Mouse (Mus musculus) gastrocnemius, postnatal 10 days (tissue): ENCODE measurements at regions not wholly inside any gene's neighbourhood (a gene's known extent, or its start where the extent isn't known, plus 50 kb on each side); places are given as distances from the start of the nearest gene placed in this dataset.

Source experiments
- DNase-seq: peaks from one replicate; pipeline ENCODE4 v3.0.0; 2021; ENCODE audit warnings: mixed read lengths

DNA sequence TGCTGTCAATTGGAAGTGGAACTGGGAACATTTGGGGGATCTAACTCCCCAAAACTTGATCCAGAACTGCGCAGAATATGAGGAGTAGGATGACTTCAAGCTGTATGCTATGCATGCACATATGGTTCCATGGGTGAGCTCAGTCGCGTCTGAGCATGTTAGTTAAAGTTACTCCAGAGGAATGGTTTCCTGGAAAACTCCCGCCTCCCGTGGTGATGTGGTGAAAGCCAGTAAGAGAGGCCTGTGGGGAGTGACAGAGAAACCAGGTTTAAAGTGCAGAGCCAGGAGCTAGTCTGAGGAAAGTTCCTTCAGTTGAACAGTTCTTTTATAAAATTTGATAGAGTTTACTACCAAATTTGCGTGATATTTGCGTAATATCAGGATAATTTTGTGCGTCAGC lies 73.1 kb upstream of the Haao start:
- DNase-seq, result no peak

DNA sequence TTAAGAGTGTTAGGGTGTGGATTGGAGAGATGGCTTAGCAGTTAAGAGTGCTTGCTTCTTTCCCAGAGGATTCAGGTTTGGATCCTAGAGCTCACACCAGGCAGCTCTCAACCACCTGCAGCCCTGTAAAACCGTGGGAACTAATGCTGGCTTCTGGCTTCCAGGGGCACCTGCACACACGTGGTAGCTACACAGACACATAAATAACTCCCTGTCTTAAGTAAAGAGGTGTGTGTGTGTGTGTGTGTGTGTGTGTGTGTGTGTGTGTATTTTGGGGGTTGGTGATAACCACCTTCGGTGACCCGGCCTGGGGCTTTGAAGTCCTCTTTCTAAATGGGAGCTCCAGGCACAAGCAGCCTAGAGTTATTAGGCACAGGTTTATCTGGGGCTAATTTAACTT lies 72.5 kb upstream of the Haao start:
- no peak for DNase-seq

DNA sequence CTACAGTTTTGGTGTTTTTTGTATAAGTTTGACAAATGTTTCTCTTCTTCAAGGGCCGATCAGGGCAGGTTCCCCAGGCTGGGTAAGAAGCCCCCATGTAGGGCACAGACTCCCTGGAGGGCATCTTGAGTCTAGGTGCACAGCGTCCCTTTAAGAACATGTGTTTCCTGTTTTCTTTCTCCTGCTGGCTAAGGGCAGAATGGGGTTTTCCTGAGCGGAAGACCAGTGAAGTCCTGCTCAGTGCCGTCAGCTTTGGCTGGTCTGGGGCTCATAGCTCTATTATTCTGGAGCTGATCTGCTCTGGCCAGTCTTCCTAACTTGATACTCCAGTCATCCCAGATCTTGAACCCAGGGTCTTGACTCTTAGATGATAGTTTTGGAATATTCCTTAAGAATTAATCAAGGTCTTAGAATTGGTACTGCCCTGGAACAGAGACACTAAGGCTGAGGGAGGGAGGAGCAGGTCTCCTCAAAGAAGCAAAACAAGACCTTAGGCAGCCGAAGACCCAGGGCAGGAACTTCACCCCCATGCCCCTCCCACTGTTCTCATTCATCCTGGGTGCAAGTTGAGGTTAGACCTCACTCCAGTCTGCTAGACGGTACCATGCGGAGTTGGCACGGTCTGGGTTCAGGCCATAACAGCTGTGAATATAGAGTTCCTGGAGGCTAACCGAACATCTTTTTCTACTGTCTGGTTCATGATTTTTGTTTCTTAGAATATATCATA lies 70.8 kb upstream of the Haao start:
- no peak for DNase-seq

DNA sequence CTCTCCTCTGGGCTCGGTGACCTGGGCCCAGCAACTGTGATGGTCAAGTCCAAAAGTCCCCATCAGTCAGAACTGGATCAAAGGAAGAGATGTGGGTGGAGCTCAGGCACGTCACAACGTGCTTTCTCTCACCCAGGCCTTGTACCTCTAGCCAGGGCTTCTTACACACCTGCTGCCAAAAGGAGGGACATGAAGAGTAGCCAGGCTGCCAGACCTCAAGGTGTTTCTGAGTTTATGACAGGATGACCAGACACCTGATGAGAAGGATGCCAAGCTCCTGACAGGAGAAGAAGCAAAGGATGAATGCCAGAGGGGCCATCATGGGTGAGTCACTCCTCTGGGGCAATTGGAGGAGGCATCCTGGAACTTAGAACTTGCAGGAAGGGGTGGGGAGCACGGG lies 70.0 kb upstream of the Haao start:
- DNase-seq, result no peak

DNA sequence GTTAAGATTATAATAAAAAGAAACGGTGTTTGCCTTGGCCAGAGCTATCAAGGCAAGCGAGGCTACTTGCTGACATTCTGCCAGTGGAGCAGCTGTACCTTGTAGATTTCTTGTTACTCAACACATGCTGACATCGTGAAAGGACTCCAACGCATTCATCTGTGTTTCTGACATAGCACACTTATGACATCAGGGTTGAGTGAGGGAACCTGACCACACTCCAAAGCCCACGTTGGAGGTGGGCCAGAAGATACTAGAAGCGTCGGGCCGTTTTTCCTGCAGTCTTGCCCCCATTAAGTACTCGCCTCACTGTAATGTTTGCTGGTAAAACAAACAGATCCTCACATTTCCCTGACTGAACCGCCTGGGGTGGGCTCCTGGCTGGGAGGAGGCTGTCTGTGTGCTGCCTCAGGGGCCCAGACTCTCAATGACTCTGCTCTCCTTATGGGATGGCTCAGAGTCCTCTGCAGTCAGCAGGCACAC lies 69.0 kb upstream of the Haao start:
- DNase-seq, result peak; percentile 38

DNA sequence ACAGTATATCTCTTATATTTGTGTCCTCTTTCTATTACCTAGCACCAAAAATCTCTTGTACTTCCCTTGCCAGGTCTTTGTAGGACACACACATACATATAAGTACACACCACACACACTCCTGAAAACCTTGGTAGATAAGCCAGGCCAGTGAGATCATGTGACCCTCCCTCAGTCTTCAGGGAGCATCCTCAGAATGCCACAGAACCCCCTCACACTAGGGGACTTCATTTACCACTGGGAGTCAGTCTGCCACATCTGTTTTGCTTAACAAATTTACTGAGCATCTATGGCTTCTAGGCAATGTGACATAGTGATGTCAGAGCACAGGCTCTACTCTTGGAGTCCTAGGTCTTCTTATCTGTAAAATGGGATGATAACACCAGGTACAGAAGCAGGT lies 67.3 kb upstream of the Haao start:
- DNase-seq, result no peak

DNA sequence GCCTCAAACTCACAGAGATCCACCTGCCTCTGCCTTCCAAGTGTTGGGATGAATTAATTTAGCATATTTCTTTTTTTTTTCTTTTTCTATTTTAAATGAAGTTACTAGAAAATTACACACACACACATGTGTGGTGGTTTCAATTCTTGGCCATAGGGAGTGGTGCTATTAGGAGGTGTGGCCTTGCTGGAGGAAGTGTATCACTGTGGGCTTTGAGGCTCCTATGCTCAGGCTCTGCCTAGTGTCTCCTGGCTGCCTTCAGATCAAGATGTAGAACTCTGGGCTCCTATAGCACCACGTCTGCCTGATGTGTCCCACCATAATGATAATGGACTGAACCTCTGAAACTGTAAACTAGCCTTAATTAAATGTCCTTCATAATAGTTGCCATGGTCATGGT lies 66.8 kb upstream of the Haao start:
- DNase-seq, result no peak

DNA sequence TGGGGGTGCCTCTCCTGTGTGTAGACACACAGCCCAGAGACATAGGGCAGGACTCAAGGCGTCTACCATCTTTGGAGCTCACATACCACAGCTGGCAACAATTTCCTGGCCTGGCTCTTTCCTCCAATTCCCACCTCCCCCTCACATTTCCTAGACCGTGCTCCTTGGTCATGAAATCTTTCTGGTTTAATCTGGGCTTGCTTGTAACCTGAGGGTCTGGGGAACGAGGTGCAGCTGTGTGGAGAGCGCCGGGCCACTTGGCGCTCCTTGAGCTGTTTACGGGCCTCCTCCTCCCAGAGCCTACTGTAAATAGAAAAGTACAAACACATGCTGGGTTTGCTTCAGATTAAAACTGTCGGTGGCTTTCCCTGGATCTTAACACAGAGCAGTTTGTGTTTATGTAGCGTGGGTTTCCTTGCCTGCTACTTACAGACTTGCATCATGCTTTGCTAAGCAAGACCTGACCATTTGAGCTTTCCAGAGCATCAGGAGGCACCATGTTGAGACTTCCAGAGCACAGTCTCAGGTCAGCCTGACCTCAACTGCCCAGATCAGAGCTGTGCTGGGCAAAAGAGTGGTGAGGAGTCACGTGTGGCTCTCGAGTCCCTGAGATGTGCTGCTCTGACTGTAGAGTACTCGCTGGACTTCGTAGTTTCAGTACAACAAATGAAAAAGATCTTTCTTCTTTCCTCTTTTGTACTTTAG lies 66.1 kb upstream of the Haao start:
- no peak for DNase-seq

DNA sequence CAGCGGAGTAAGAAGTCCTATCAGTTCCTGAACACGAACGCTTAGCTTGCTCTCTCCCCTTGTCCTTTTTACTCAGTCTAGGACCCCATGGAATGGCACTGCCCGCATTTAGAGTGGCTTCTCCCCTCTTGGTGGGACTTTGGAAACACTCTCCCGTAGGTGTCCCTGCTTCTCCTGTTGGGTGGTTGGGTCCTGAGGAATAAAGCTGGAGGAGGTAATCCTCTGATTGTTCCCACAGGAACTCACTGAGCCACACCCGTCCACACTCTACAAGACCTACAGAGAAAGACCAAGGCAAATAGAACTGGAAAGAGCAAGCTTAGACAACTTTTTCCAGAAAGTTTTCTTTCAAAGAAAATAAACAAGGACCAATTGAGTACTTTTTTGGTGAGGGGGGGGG lies 64.7 kb upstream of the Haao start:
- no peak for DNase-seq

DNA sequence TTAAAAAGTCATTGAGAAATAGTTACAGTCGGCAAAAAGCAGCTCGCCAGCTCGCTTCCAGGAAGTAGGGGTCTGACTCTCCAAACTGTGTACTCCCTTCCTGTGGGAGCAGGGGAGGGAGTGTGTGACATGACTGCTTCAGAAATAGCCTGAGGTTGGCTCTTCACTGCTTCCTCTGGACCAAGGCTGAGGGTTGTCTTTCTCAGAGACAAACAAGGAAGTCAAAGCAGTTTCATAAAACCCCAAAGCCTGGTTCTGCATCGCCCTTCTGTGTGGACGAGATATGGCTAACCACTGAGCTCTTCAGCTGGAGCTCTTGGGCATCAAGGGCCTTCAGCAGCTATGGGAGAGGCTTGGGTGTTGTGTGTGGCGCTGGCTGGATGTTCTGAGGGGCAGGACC lies 61.0 kb upstream of the Haao start:
- no peak for DNase-seq

DNA sequence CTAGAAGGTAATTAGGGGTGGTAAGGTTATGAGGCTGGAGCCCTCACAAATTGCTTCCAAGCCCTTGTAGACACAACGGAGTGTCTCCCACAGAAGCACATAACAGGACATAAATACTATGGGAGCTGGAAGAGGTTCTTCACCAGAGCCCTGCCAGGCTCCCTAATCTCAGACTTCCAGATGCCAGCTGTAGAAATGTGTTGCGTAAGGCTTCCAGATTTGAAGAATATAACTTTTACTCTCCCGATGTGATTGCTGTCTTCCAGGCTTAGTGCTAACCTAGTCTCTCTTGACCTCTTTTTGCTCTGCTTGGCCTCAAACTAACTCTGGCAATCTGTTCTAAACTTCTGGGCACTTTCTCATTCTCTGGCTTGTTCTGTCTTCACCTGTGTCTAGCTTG lies 59.8 kb upstream of the Haao start:
- DNase-seq, result no peak

DNA sequence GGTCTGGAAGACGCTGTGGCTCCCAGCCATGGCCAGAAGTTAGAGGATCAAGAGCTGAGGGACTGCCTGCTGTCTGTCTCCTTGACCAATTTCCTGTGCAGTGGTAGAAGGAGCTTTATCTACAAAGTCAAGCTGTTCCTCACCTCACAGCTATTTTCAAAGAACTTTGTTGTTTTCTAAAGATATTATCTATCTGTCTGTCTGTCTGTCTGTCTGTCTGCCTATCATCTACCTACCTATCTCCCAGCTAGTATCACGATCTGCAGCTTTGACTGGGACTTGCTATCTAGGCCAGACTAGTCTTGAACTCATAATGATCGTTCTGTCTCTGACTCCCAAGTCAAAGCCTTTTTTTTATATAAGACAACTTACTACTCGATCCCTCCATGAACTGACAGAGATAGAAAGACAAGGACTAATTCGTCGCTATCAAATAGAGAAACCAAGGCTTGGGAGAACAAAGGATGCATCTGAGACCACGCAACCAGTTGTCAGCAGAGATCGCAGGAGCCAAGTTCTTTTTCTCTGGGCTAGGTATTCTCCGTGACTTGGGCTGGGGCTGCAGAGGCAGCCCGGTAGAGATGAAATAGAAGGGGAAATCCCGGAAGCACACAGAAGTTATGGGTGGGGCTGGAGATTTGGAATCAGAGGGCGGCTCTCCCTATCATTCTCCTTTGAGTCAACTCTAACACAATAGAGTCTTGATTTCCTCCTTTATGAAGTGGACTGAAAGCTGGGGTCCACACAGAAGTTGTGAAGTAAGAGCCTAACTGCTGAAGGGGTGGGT lies 59.2 kb upstream of the Haao start:
- no peak for DNase-seq

DNA sequence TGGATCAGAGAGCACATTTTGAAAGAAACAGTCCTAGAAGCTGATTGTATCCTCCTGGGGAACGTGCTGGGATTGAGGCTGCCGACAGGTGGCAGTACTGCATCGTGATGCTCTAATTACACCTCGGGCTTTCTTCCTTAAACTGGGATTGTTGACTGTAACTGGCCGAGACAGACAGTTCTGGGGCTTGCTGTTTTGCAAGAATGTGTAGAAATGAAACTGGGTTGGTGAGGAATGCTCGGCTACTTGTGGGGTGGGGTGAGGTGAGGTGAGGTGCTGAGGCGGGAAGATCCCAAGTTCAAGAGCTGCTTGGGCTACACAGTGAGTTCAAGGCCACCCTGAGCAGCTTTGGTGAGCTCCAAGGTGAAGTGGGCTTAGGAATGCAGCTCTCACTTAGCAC lies 55.7 kb upstream of the Haao start:
- DNase-seq, result peak; percentile 77

DNA sequence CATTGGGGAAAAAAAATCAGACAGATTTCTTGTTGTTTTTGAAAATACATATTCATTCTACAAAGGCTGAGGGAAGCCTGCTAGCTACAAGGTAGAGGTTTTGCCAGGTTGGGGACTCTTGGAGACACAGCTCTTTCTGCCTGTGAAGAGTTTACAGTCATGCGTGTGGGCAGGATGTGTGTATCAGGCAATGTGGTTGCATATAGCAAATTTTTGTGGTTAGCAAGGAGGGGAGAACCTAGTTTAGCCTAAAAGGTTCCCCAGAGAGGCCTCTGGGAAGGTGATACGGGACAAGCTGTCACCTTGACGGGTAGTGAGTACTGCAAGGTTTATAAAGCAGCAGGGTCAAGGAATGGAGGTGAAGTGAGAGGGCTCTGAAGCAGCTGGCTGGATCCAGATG lies 54.8 kb upstream of the Haao start:
- DNase-seq, result no peak

DNA sequence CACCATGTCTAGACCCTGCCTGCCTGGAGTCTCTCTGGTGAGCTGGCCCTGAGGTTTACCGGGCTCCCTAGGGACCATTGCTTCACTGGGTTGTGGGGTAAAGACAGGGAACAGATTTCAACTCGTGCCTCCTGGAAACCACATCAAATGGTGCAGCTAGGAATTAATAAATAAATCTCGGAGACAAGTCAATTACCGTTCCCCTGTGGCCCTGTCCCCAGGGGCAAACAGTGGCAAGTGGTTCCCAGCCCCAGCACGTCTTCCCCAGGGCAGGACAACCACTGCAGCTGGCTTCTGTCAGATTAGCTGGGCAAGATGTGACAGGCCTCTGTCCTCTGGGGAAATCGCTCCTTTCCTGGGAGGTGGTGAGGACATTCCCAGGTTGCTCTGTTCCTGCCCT lies 54.3 kb upstream of the Haao start:
- no peak for DNase-seq

DNA sequence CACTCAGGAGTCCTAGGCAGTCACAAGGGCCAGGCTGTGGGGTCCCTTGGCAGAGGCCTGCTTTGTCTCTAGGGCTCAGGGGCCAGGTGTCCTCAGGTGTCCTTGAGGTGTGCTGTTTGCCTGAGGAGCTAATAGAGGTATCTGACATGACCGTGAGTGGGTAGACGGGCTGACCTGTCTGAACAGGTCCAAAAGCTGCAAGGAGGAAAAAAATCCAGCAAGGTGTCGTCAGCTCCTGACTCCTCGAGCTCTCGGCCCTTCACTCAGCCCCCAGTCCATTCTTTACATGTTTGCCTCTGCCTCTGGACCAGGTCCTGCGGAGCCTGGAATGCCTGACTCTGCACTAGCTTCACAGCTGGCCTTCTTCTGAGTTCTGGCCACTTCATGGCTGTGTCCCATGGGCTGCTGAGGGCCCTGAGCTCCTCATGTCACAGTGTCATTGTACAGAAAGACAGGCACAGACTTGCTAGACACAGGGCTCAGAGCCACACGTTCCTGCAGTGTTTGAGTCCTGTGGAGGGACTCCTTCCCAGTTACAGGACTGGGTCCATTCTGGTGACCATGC lies 51.9 kb upstream of the Haao start:
- DNase-seq, result no peak

DNA sequence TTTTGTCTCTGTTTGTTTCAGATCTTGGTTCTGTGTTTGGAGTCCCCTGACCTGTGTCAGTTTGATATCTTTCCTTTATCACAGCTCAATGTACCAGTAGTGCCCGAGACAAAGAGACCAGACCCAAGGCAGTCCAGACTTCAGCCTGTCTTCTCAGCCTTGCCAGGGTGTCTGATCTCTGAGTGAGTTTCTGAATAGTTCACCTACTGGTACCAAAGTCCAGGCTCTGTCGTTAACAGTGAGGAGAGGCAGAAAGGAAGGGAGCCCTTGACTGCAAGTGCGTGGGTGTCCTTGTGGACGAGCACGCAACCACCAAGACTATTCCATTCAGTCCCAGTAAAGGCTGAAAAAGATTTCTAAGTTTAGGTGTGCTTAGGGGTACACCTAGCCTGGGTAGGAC lies 50.8 kb upstream of the Haao start:
- DNase-seq, result no peak
